Mouse (Mus musculus) spleen, postnatal 36 days (tissue): ENCODE measurements around the gene Slc25a21.

Experiments
- DNase-seq, 2 experiments: peaks; one replicate each; pipeline ENCODE4 v3.0.0; 2022; ENCODE audit warnings: low spot score in 2 of 2, mixed read lengths in 1 of 2

The Slc25a21 gene

DNA sequence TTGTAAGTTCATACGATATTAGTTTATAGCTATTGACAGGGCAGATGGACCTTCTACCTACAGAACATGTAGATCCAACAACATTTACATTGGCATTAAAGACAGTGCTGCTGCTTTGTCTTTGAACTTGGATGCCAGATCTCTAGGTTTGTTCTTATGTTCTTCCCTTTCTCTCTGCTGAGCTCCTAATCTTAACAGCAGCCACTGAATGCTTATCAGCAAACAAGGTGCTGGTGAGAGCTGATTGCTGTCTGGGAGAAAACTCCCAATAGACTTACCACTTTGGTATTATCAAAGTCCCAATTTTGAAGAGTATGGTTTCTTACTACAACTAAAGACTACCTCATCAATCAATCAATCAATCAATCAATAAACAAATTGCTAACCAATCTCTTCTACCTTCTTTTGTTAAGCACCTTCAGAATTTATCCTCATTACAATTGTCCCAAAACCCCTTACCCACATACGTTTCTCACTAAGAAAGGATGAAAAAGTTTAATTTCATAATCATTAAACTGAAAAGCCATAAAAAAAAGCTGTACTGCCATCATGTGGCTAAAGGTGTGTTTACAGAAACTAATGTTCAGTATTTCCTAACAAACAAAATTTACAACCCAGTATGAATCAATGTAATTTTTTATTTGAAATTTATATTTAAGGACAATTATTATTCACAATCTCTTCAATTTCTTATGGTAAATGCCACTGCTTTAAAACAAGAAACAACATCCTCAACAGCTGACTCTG is 12.7 kb downstream of the Slc25a21 start:
- peak in 1 of 2 experiments; percentile 19 for DNase-seq

DNA sequence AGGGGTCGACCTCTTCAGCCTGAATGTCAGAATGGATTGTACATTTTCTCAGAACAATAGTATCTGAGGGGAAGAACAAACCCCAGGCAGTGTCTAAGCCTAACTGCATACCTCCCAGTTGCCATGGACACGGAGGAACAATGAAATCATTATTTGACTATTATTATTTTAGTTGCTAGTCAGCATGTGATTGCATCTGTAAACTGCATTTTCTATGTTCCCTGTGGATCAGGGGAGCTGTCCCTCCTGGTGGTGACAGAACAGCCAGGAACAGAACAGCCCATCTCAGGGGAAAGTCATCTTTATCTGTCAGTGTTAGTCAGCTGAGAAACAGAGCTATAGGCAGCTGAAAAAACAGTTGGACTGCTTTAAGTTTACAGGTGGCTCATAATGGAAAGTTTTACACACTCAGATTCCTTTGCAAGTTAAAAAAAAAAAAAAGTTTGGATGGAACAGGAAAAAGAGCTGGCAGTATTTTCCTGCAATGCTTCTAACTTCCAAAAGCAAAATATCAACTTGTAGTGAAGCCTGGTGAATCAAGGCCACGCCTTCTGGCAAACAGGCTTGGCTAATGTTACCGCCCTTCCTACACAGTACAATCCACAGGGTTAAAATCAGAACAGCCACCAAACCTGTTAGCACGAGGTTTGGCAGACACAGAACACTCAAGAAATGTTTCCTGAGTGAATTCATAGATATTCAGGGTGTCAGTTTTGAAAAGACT is 17.6 kb downstream of the Slc25a21 start:
- no peak for DNase-seq

DNA sequence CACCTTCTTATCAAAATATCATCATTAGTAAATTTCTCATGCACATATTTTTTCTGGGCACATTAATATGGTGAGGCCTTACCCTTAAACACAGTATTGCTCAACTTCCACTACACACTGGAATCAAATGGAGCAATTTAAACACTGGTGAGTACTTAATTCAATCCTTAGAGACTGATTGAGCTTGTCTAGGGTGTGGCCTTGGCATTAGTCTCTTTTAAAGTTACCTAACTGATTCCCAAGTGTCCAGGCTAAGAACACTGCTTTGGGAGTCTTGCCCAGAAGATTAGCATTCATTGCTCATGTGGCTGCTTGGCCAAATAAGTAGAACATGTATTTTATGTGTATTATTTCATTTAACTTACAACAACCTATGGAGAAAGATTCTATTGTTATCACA is 18.5 kb downstream of the Slc25a21 start:
- no peak for DNase-seq

DNA sequence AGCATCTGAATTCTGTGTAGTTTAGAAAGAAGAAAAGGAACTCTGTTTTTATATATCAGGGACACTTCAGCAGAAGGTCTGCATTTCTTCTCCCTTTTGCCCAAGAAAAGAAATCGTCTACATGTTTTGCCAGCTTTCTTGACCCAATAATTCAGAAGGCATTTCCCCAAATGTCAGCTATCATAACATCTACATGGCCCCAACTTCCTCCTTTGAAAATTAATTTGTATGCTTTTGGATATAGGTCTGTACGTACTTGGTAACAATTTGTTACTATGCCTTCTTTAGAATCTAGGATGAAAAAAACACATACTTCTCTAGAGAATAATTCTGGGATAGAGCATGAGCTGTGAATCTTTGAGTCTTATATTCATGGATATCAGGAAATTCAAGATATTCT is 34.0 kb downstream of the Slc25a21 start:
- DNase-seq: no peak

DNA sequence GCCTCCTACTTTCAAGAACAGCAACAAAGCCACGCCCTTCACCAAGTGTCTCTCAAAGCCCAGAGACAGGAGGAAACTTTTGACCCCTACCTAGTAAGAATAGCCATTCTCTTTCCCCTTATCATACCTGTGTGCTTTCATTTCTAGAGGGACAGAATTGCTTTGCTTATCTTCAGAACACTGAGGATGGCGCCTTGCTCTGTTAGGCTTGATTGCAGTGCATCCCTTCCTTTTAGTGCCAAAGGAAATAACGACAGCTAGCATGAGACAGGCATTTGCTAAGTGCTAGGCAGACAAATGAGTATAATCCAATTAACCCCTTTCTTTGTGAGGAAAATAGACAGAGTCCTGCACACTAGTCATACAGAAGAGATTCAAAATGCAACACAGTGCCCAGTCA is 34.4 kb downstream of the Slc25a21 start:
- no peak for DNase-seq

DNA sequence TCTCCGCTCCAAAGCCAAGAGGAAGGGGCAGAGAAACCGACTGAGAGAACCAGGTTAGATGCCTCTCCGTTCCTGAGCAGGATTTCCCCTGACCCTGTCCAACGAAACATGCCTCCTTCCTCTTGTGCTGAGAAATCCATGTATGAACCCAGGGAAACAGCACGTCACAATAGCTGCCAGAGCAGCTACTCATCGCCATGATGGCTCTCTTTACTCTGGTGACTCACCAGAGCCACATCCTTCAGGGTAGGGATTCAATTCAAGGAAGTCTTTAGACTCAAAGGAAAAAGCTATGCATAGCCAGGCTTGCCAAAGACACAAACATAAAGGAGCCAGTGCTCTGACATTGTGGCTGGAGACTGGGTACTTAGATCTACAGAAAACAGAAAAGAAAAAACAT is 37.4 kb downstream of the Slc25a21 start:
- DNase-seq: no peak

DNA sequence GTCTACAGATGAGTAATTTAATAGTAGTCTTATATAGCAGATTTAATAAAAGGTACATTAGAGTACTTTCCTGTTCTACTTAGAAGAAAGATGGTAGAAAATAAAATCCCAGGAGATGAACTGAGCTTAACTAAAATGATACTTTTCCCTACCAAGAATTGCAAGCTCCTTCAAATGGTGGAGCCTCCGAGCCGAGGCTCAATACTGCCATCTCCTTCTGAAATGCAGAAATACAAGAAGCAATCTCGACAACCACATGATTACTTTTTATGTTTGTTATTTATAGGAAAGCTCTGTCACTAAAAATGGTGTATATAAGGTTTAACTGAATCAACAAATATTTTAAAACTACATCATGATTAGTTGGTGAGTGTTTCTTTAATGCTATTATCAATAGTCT is 39.0 kb downstream of the Slc25a21 start:
- no peak for DNase-seq

DNA sequence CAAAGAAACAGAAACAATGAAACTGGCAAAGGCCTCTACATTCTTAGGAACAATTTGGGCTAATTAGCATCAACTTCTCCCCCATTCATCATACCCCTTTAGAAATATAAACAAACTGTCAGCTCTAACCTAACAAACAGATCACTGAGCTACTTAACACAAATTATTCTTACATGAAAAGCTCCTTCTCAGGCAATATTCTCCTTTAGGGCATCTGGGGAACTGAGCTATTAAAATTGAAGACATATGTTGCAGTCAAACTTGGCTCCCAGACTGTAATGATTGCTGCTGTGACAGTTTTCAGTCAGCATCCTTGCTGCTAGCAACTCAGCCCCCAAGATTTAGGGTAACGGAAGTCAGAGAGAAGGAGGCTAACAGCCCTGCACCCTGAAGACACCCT is 58.3 kb downstream of the Slc25a21 start:
- DNase-seq: no peak

DNA sequence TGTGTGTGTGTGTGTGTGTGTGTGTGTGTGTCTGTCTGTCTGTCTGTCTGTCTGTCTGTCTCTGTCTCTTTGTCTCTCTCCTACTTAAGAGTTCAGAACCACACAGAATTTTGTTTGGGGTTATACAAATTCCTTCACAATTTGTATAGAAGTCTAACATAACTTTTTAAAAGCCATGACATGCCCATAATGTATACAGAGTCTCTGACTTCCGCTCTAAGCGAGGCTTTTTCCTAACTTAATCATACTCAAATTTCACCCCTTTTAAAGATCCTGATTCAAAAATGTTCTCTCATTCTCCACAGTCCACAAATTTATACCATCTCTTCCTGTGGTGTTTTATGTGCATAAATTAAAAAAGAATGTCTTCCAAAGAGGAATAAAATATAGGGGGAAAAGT is 59.5 kb downstream of the Slc25a21 start:
- DNase-seq: no peak

DNA sequence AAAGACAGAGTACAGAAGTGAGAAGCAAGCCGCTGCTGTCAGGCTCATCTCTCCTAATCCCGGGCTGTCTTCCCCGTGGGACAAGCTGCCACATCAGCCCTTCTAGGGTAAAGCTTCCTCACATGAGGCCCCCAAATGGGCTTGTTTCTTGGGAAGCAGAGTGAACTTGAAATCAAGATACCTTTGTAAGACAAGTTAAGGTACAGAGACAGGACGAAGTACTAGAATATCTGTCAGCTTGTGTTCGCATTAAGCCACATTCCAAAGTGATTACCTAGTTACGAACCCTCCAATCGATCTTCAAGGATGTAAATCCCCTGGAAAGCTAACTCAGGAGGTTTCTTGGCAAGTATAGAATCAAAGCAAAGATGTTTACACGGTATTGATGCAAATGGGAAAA is 78.7 kb downstream of the Slc25a21 start:
- DNase-seq: no peak

DNA sequence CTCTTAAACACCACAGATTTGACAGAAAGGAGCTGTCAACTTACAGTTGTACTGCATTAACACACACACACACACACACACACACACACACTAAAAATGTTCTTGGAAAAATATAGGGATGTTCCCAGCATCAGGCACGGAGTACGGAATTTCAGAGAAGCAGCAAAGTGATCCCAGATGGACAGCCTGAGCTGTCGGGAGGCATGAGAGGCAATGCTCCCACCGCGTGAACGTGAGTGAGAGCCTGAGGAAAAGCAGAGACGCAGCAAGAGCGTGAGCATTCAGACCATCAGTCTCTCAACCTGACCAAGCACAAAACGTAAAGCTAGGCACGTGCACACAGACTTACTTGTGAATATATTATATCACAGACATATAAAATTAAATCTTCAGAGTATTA is 81.8 kb downstream of the Slc25a21 start:
- DNase-seq: no peak

DNA sequence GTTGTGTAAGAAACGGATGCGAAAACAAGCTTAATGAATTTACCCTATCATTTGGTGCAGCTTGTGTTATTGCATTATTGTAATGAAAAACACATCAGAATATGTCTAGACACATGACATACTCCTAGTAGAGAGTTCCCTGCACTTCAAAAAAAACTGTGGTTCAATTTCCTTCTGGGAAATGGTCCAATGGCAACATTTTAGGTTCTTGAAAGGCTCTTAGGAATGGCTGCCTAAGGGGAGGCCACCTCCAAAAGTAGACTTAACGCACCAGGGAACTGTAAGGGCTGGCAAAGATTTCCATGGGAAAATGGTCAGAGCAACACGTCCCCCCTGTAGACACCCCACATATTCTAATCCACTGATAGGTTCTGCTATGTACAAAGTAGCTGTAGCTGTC is 87.9 kb downstream of the Slc25a21 start:
- no peak for DNase-seq

DNA sequence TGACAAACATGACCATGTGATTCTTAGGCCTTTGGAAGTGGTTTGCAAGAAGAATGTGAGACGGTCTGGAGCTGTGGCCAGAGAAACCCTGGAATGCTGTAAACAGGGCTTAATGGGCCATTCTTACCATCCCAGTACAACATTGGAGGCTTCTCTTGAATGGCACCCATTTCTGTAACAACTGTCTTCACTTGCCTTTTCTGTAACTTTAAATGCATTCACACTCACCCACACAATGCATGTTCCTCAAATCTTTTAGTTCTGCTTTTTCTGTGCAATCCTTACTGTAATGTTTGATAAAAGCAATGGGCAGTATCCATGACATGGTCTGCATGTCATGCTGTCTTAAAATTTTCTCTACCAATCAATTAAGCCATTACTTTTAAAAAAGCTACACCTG is 95.0 kb downstream of the Slc25a21 start:
- no peak for DNase-seq

DNA sequence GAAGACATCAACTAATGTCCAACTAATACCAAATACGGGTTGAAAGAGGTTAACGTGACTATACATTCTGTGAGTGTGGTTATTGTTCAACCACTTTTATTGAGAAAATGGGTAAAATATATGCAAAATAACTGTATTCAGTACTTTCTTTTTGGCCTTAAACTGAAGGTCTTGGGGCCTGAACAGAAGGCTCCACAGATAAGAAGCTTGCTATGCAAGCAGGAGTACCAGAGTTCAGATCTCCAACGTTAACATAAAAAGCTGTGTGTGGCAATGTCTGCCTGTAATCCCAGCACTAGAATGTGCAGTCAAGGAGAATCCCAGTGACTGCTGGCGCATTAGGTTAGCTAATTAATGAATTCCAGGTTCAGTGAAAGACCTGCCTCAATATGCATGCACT is 96.7 kb downstream of the Slc25a21 start:
- no peak for DNase-seq

DNA sequence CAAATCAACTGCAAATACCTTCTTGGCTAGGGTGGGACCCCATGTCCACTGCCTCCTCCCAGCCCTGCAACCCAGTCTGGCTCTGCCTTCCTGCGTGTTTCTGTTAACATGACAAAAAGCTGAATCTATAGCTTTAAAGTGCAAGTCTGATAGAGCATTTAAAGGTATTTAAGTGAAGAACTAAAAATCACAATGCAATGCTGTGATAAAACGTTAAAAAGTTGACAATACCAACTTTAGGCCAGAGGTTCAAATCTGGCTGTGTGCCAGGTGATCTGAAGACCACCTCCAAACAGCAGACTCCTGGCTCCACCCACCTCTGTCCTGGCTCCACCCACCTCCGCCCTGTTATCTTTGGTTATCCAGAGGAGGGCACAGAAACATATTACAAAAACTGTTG is 98.2 kb downstream of the Slc25a21 start:
- DNase-seq: no peak

DNA sequence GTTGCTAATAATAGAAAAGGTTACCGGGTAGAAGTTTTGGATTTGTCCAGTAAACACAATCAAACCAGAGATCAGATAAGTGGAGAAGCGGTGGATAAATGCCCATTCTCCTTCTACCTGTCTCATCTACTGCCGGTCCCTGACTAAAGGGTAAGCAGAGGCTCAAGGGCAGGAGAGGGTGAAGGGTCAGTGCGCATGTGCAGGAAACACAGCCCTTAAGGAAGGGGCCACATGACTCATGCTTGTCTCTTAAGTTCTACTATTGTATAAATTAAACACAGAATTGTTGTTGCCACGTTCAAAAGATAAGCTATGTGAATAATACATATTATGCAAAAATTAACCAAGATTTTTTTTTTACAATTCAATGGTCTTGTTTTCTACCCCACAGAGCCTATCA is 98.9 kb downstream of the Slc25a21 start:
- DNase-seq: no peak

DNA sequence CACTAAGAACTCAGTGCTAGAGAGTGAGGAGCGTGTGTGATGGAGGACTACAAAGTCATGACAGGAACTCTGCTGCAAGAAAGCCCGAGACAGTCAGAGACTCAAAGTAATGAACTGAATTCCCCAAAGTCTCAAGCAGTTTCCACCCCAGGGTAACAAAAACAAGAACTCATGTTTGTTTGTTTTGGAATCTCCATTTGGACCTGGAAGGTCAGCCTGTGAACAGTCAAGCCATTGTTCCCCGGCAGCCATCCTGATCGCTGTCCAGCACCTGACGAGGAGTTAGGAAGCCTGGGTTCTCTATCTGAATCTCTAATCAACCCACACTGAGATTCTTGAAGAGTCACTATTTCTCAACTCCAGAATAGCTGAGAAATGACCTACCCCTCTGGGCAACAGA is 104.2 kb downstream of the Slc25a21 start:
- no peak for DNase-seq

DNA sequence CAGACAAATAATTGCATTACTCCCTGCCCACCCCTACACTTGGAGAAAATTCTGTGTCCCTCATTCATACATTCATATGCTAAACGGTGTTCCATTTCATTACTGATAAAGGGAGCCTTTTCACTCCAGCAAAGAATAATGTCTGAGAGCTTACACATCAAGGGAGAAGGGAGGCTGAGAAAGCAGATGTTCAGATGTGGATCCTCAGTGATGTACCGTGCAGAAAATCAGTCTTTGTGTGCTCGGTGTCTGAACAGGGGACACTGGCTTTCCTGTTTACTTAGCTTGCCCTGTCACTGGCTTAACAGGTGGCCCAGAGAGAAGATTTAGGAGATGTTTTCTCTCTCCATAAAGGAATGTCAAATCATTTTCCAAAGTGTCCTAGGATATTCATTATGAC is 112.8 kb downstream of the Slc25a21 start:
- no peak for DNase-seq

DNA sequence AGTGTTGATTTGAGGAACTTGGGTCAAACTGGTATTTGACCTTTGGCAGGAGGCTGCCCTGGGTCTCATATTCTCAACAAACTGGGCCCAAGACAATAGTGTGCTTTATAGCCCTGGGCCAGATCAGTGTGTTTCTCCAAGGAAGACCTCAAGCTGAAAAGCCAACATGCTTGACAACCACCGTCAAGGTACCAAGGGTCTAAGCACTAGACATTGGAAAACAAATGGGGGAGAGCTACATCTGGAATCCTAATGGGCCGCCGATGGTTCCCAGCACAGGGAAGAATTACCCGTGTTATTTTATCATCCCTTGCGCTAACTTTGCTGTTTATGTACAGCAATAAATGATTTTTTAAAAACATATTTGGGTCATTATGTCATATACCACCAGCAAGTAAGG is 113.7 kb downstream of the Slc25a21 start:
- DNase-seq: no peak

DNA sequence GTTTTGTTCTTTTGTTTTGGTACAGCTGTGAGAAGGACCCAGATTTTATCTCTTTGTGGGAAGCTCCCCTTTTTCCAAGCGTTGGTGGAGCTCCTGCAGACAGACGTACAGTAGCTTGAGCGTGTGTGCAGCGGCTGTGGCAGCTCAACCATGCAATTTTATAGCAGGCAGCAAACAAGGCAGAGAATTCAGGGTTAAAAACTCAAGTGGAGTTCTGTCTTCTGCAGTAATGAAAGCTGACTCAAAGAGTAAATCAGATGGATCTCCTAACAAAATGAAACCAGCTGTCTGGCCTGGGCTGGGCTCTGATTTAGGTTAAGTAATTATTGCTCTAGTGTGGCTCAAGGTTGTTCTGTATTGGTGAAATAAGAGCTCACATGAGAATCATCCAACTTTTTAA is 120.7 kb downstream of the Slc25a21 start:
- DNase-seq: no peak

DNA sequence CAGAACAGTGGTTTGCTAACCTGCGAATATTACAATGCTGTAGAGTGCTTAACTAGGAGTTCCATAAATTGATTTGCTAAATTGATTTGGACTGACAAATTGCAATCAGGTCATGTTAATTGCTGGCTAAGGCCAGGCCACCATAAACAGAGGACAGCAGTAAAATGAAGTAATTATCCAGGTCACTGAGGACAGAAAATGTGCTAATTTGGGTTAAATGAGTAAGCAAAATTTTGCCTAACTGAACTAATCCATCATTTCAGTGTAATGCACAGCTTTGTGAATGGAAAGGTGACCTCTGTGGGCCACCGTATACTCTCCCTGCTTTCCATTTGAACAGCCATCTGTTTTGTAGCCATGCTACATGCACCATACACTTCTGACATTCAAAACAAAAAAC is 124.7 kb downstream of the Slc25a21 start:
- DNase-seq: no peak

DNA sequence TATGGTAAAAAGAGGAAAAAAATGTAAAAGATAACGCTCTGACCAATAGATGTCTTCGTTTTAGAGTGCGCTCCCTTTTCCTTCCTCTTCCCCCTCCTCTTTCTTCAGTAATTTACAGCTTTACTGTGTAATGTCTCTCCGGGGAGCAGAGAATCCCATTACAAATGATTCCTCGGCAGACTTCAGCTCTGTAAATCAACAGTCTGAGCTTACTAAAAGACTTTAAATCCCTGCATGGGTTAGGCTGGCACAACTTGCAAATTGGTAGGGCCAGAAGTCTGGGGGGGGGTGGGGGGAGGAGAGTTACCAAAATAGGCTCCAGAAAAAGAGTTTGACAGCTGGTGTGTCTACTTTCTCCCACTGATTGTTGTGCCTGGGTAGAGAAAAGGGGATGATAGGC is 128.7 kb downstream of the Slc25a21 start:
- DNase-seq: no peak

DNA sequence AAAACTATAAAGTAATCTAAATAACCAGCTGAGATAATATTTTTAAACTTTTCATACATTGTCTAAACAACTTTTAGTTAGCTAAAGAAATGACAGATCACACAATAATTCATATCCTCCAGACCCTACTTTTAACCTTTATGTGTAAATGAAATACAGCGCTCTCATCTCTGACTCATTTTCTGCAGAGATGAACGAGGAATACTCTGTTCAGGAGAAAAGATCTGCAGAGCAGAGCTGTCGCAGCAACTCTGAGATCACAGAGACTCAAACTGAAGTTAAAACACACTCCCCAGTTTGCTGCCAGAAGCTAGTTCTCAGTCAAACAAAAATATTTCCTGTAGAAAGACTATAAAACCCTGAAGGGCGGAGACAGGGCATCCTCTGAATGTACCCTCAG is 177.5 kb downstream of the Slc25a21 start:
- no peak for DNase-seq

DNA sequence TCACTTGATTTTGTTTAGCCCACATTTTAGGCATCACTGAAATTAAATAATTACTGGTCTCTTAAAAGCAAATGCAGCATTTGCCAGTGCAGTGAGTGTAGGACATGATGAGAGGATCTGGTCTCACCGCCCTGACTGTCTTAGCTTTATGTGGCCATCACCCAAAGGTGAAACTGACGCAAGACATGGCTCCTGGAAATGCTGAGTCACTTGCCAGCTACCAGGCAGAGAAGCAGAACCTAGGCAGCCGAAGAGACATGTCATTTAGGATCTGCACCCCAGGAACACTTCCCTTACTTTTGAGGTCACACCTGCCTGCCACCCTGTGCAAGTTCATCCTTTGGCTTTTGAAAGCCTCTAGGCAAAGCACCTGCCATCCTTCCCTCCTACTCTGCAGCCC is 180.4 kb downstream of the Slc25a21 start:
- no peak for DNase-seq
